Mouse (Mus musculus) thymus, adult 2 months (tissue): ENCODE results near the gene Cyp2d10.

Experiments
- CTCF ChIP-seq: fragments of 200-500 bp; IDR thresholded peaks from 2 replicates; pipeline ENCODE4 v1.5.1; 2012; ENCODE audit warnings: mild to moderate bottlenecking, control low read depth, low read length, moderate library complexity, borderline replicate concordance; ENCODE audit not compliant: control insufficient read depth, poor library complexity, insufficient read depth; ENCODE audit errors: extremely low read depth
- POLR2A ChIP-seq: fragments of 200-500 bp; IDR thresholded peaks from 2 replicates; pipeline ENCODE4 v1.6.1; 2012; ENCODE audit warnings: mild to moderate bottlenecking, low read length, control low read depth, moderate library complexity; ENCODE audit not compliant: control insufficient read depth, poor library complexity, insufficient read depth; ENCODE audit errors: extremely low read depth

DNA sequence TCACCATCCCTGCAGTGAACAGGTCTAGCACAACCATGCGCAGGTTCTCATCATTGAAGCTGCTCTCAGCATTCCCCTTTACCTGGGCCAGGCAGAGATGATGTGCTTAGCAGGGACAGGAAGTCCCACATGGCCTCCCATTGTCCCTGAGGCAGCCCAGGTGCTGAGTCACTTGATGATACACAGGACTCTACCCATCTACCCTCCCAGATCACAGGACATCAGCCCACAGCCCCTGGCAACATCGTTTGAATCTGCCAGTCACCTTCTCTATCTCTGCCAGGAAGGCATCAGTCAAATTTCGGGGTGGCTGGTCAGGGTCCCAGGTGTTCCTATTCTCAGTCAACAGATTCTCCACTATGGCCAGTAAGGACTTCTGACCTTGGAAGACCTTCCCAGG is 2.8 kb downstream of the Cyp2d10 start:
- TF ChIP-seq POLR2A (no peak), CTCF (no peak)
